ENCODE assay signal across 15 mouse cellular contexts in genomic region chr11:120055953-120056732, GRCm38 (mm10).
"Had no signal": no experiment of that assay in that cellular context is flagged by ENCODE, and none has a peak within 500 bp of the region (broad histone marks: within the 10 kb centered on the region; RNA-seq: fewer than 3 reads in every experiment).

No protein-coding gene starts in this region.

- H3K27ac ChIP-seq: layer of hippocampus, adult 2 months; limb, embryonic 15.5 days; liver, embryonic 12.5 days; midbrain, embryonic 12.5 days; stomach, embryonic 15.5 days had no signal

- H3K9ac ChIP-seq: limb, embryonic 15.5 days; liver, embryonic 12.5 days; lung, embryonic 14.5 days; midbrain, embryonic 12.5 days; stomach, embryonic 15.5 days had no signal

- H3K9me3 ChIP-seq: limb, embryonic 15.5 days; liver, embryonic 12.5 days; megakaryocyte, embryonic 14.5 days; midbrain, embryonic 12.5 days; stomach, embryonic 15.5 days had no signal

- H3K4me2 ChIP-seq: limb, embryonic 15.5 days; liver, embryonic 12.5 days; lung, embryonic 14.5 days; midbrain, embryonic 12.5 days; stomach, embryonic 15.5 days had no signal

- ATAC-seq: liver, embryonic 12.5 days; midbrain, embryonic 16.5 days had no signal

- H3K4me1 ChIP-seq: liver, embryonic 12.5 days had no signal

- H3K36me3 ChIP-seq: limb, embryonic 15.5 days; liver, embryonic 12.5 days; midbrain, embryonic 12.5 days; stomach, embryonic 15.5 days had no signal

- H3K27me3 ChIP-seq: limb, embryonic 15.5 days; midbrain, embryonic 12.5 days; stomach, embryonic 15.5 days had no signal

- H3K4me3 ChIP-seq: layer of hippocampus, adult 2 months; limb, embryonic 15.5 days; liver, embryonic 12.5 days; megakaryocyte, embryonic 14.5 days; midbrain, embryonic 12.5 days; stomach, embryonic 15.5 days had no signal

- DNase-seq: kidney, postnatal 10 days; kidney, postnatal 4 days; lung, embryonic 14.5 days; lung, postnatal 10 days; lung, postnatal 4 days; right cerebral cortex, postnatal 14 days; thymus, adult 2 months; thymus, postnatal 25 days had no signal
